Mouse (Mus musculus): ENCODE measurements around the gene Ak5.

GRCm38 (mm10) chr3:152552641-152553040, 115.5 kb downstream of the Ak5 start:
- TF ChIP-seq CTCF (IDR thresholded peaks at IDR 0.05; ENCODE audit: low read depth) (no peak), EP300 (optimal IDR thresholded peaks at IDR 0.05) (no peak)

All from stomach, postnatal 0 days (tissue).